Mouse (Mus musculus): ENCODE measurements around the gene Unc93b1.

DNA sequence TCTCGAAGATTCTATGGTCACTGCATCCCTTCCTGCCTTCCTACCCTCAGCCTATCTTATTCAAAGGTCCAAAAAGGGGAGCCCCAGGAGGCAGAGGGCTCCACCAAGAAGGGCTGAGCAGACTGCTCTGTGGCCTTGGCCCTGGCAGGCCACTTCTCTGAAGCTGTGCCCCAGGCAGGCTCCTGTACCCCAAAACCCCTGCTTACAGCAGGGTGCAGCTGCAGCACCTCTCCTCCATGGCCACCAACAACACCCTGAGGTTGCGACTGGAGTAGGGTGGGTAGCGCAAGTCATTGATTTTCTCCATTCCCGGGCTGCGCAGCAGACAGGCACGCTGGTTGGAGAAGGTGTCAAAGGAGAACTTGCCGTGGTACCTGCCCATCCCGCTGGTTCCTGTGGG, 21.3 kb upstream of the Unc93b1 start:
- TF ChIP-seq CTCF (IDR thresholded peaks at IDR 0.05; ENCODE audit: control insufficient read depth, insufficient read depth, insufficient replicate concordance, low read depth, low read length), result no peak
- TF ChIP-seq POLR2A (IDR thresholded peaks at IDR 0.05; ENCODE audit: control insufficient read depth, low read depth, low read length), result no peak

Data from testis, adult 2 months (tissue).